Mouse (Mus musculus) ES-E14 (cell line): ENCODE measurements around the gene Tmbim4.

Source experiments
- HCFC1 ChIP-seq: IDR thresholded peaks from 2 replicates; pipeline ENCODE4 v1.6.1; 2012; ENCODE audit warnings: low read length, inconsistent platforms, borderline replicate concordance; ENCODE audit not compliant: insufficient read depth
- ZNF384 ChIP-seq: IDR thresholded peaks from 2 replicates; pipeline ENCODE4 v1.6.1; 2012; ENCODE audit warnings: low read depth, low read length, inconsistent platforms

GRCm38 (mm10) chr10:120201131-120201921 is at the start of gene Tmbim4:
- TF ChIP-seq HCFC1 (no peak), ZNF384 (no peak)
